In the genomic region with DNA sequence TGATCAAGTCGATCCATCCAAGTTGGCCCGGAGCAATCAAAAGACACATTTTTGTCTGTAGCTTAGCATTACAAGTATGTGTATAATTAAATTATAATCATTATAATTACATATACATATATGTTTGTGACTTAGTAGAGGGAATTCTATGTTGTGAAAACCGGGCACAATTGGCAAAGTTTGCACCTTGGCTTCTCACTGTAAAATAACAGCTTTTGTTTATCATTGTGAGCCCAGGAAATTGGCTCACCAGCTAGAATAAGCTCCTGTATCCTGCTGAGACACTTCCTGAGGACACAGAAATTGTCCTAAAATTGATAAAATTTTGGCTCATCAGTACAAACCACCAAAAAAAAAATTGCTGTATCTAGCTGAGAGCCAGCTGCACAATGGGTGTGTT, we compare ENCODE assay signal across 23 mouse cellular contexts. TPM values are rescaled to one million over a fixed set of nuclear protein-coding genes. Genes with fewer than 3 reads are reported as not detected.
DNase-seq lines count a peak whose midpoint lies in the region; ATAC-seq and TF ChIP-seq lines count a peak whose summit lies in the region.
"Had no signal": no experiment of that assay in that cellular context is flagged by ENCODE, and none has a peak within 500 bp of the region (broad histone marks: within the 10 kb centered on the region; RNA-seq: fewer than 3 reads in every experiment).

No protein-coding gene starts in this region.

- no peak for TF ChIP-seq POLR2A in cerebellum, adult 2 months (IDR thresholded peaks at IDR 0.05; ENCODE audit: borderline replicate concordance, insufficient read depth, low read length)

- no peaks in the 10 kb centered on the region for H3K4me1 ChIP-seq in forebrain, embryonic 16.5 days (replicated peaks; ENCODE audit: control insufficient read depth, insufficient read depth, low read length)
- no peaks in the 10 kb centered on the region for H3K4me1 ChIP-seq in forebrain, postnatal 0 days (ENCODE audit: insufficient read depth)
- H3K4me1 ChIP-seq in cerebellum, adult 2 months (ENCODE audit: control insufficient read depth, insufficient read depth, low read length), result peaks cover 44% of the 10 kb centered on the region
- H3K4me1 ChIP-seq: embryonic facial prominence, embryonic 15.5 days; forebrain, embryonic 10.5 days had no signal

- H3K9ac ChIP-seq in forebrain, embryonic 16.5 days (replicated peaks; ENCODE audit: low read depth, low read length), result no peak overlapping the region
- no peak overlapping the region for H3K9ac ChIP-seq in forebrain, postnatal 0 days
- H3K9ac ChIP-seq: embryonic facial prominence, embryonic 15.5 days; heart, embryonic 13.5 days; hindbrain, embryonic 12.5 days had no signal

- no peak overlapping the region for H3K27ac ChIP-seq in forebrain, embryonic 16.5 days (ENCODE audit: low read length)
- no peak overlapping the region for H3K27ac ChIP-seq in forebrain, postnatal 0 days (ENCODE audit: low read depth, low read length)
- H3K27ac ChIP-seq in cerebellum, adult 2 months (ENCODE audit: insufficient read depth, low read length), result no peak overlapping the region
- H3K27ac ChIP-seq: embryonic facial prominence, embryonic 15.5 days; forebrain, embryonic 10.5 days; heart, embryonic 13.5 days; hindbrain, embryonic 12.5 days; hindbrain, postnatal 0 days had no signal

- no peak overlapping the region for H3K4me3 ChIP-seq in forebrain, embryonic 16.5 days (replicated peaks; ENCODE audit: low read length)
- H3K4me3 ChIP-seq in forebrain, postnatal 0 days (ENCODE audit: low read depth, low read length), result no peak overlapping the region
- no peak overlapping the region for H3K4me3 ChIP-seq in cerebellum, adult 2 months (replicated peaks; ENCODE audit: insufficient read depth, low read depth, low read length)
- H3K4me3 ChIP-seq: embryonic facial prominence, embryonic 15.5 days; erythroblast, embryonic 14.5 days; forebrain, embryonic 10.5 days; heart, embryonic 13.5 days; hindbrain, embryonic 12.5 days had no signal

- H3K4me2 ChIP-seq in forebrain, embryonic 16.5 days (ENCODE audit: low read length), result no peak overlapping the region
- H3K4me2 ChIP-seq in forebrain, postnatal 0 days (ENCODE audit: low read depth), result no peak overlapping the region
- H3K4me2 ChIP-seq: embryonic facial prominence, embryonic 15.5 days; heart, embryonic 13.5 days; hindbrain, embryonic 12.5 days had no signal

- DNase-seq in forebrain, postnatal 0 days, result no peak
- peak; percentile 64 to 93 for DNase-seq in cerebellum, adult 2 months
- DNase-seq in cerebellum, postnatal 10 days, result peak; percentile 60 to 69
- DNase-seq in adrenal gland, adult 2 months, result no peak
- no peak for DNase-seq in layer of hippocampus, postnatal 10 days (ENCODE audit: low spot score in 2 of 2)
- no peak for DNase-seq in left cerebral cortex, adult 9 months (ENCODE audit: low spot score in 2 of 2)
- DNase-seq: adrenal gland, postnatal 25 days; embryo, embryonic 11 days; gastrocnemius, postnatal 36 days; heart, adult 11 months; heart, postnatal 4 days; kidney, adult 11 months; kidney, adult 9 months had no signal

- no peaks in the 10 kb centered on the region for H3K9me3 ChIP-seq in forebrain, embryonic 16.5 days (ENCODE audit: control insufficient read depth, low read length)
- no peaks in the 10 kb centered on the region for H3K9me3 ChIP-seq in forebrain, postnatal 0 days (ENCODE audit: low read length)
- H3K9me3 ChIP-seq: embryonic facial prominence, embryonic 15.5 days; forebrain, embryonic 10.5 days; heart, embryonic 13.5 days; hindbrain, embryonic 12.5 days had no signal

- peak; percentile 33; the same call in 1 of the 2 replicates for ATAC-seq in forebrain, embryonic 16.5 days
- ATAC-seq in forebrain, postnatal 0 days, result no peak
- ATAC-seq: activated CD4-positive, CD25-positive, alpha-beta regulatory T cell, adult 4 months; hindbrain, postnatal 0 days; Patski had no signal

- TF ChIP-seq CTCF in forebrain, postnatal 0 days (IDR thresholded peaks at IDR 0.05; ENCODE audit: low read depth), result no peak
- TF ChIP-seq CTCF in cerebellum, adult 2 months (IDR thresholded peaks at IDR 0.05; ENCODE audit: borderline replicate concordance, insufficient read depth, low read depth, low read length), result no peak

- no peaks in the 10 kb centered on the region for H3K27me3 ChIP-seq in forebrain, embryonic 16.5 days (replicated peaks; ENCODE audit: control insufficient read depth, insufficient read depth, low read length)
- no peaks in the 10 kb centered on the region for H3K27me3 ChIP-seq in forebrain, postnatal 0 days (ENCODE audit: insufficient read depth, low read length)
- H3K27me3 ChIP-seq in cerebellum, adult 2 months (ENCODE audit: control insufficient read depth, insufficient read depth, low read length), result no peaks in the 10 kb centered on the region
- H3K27me3 ChIP-seq: CH12.LX; embryonic facial prominence, embryonic 15.5 days; heart, embryonic 13.5 days; hindbrain, embryonic 12.5 days; Patski had no signal

- WGBS in forebrain, embryonic 16.5 days, result 63% methylated on average over 3 of the region's 3 CpGs
- 56% methylated on average over 3 of the region's 3 CpGs for WGBS in forebrain, postnatal 0 days
- 4% methylated on average over 3 of the region's 3 CpGs for WGBS in cerebellum, adult 2 months

- no peaks in the 10 kb centered on the region for H3K36me3 ChIP-seq in forebrain, embryonic 16.5 days (ENCODE audit: control insufficient read depth, insufficient read depth)
- no peaks in the 10 kb centered on the region for H3K36me3 ChIP-seq in forebrain, postnatal 0 days (ENCODE audit: insufficient read depth)
- H3K36me3 ChIP-seq: embryonic facial prominence, embryonic 15.5 days; hindbrain, embryonic 12.5 days had no signal

RNA-seq across cellular contexts. Expression of gene Hmgb2, which starts 34.7 kb away (rescaled TPM):
- polyA plus RNA-seq in forebrain, embryonic 16.5 days (2015; fragmentation: Nextera tagmentation; extraction: Ambion mirVana), result 168 and 177 TPM in 2 replicates
- total RNA-seq in forebrain, postnatal 0 days (2014; rRNA removed), result 17.2 and 27.8 TPM in 2 replicates
- 61.1 and 74.8 TPM in 2 replicates for polyA plus RNA-seq in forebrain, postnatal 0 days (2015; fragmentation: Nextera tagmentation; extraction: Ambion mirVana)
- polyA plus RNA-seq in cerebellum, adult 2 months (2012; rRNA removed), result 5.5 and 6.0 TPM in 2 replicates
- total RNA-seq in adrenal gland, adult 2 months (2021), result 10 to 100 TPM in 1 of 2 experiments, 1 to 10 TPM in 1; 5.6 to 14.2 TPM
- polyA plus RNA-seq in adrenal gland, adult 2 months (2012; rRNA removed), result 1.8 and 2.1 TPM in 2 replicates
- 10 to 100 TPM; 16.5 to 19.3 TPM for total RNA-seq in layer of hippocampus, postnatal 10 days (2021)

RNA-seq across cellular contexts. Expression of gene Sap30, which starts 58.7 kb away (rescaled TPM):
- polyA plus RNA-seq in forebrain, embryonic 16.5 days (2015; fragmentation: Nextera tagmentation; extraction: Ambion mirVana), result 53.1 and 64.3 TPM in 2 replicates
- 28.4 and 42.0 TPM in 2 replicates for total RNA-seq in forebrain, postnatal 0 days (2014; rRNA removed)
- polyA plus RNA-seq in forebrain, postnatal 0 days (2015; fragmentation: Nextera tagmentation; extraction: Ambion mirVana), result 29.0 and 41.5 TPM in 2 replicates
- polyA plus RNA-seq in cerebellum, adult 2 months (2012; rRNA removed), result 12.5 and 14.1 TPM in 2 replicates
- 10 to 100 TPM; 13.3 to 13.7 TPM for total RNA-seq in adrenal gland, adult 2 months (2021)
- 8.9 and 12.9 TPM in 2 replicates for polyA plus RNA-seq in adrenal gland, adult 2 months (2012; rRNA removed)
- 10 to 100 TPM; 12.5 to 13.7 TPM for total RNA-seq in layer of hippocampus, postnatal 10 days (2021)

Comparison
In these comparisons a context has a peak if more than half of its experiments do, and no peak if none do; other contexts are left out.
1. DNase-seq: peak in cerebellum, adult 2 months (2 of 2) and cerebellum, postnatal 10 days (2 of 2); none in forebrain, postnatal 0 days (single experiment), adrenal gland, adult 2 months (single experiment), layer of hippocampus, postnatal 10 days (0 of 2) and left cerebral cortex, adult 9 months (0 of 2).